Mouse (Mus musculus): Measurements from ENCODE around the gene Vcl. TPM values are rescaled to one million over a fixed set of nuclear protein-coding genes. Genes with fewer than 3 reads are reported as not detected.

The Vcl gene
- total and polyA plus RNA-seq, 3 experiments: 2.1 to 4.6 (median 4.5) TPM

Other genes starting within 250 kb of the Vcl start
- gene Fut11, start 234.4 kb upstream of the Vcl start, total RNA-seq (2012; rRNA removed): 2.6 and 2.9 TPM in 2 replicates
- gene Fut11, start 234.4 kb upstream of the Vcl start, total RNA-seq (2014; rRNA removed): 3.5 and 3.7 TPM in 2 replicates
- 3.8 and 4.0 TPM in 2 replicates for gene Fut11, start 234.4 kb upstream of the Vcl start, polyA plus RNA-seq (2012; ENCODE audit: insufficient read length, low read depth)
- 184 and 191 TPM in 2 replicates for gene Chchd1, start 226.4 kb upstream of the Vcl start, total RNA-seq (2012; rRNA removed)
- 391 and 402 TPM in 2 replicates for gene Chchd1, start 226.4 kb upstream of the Vcl start, total RNA-seq (2014; rRNA removed)
- 157 and 166 TPM in 2 replicates for gene Chchd1, start 226.4 kb upstream of the Vcl start, polyA plus RNA-seq (2012; ENCODE audit: insufficient read length, low read depth)
- gene Zswim8, start 221.8 kb upstream of the Vcl start, total RNA-seq (2012; rRNA removed): 22.6 and 22.8 TPM in 2 replicates
- 8.7 and 9.5 TPM in 2 replicates for gene Zswim8, start 221.8 kb upstream of the Vcl start, total RNA-seq (2014; rRNA removed)
- gene Zswim8, start 221.8 kb upstream of the Vcl start, polyA plus RNA-seq (2012; ENCODE audit: insufficient read length, low read depth): 33.9 and 39.6 TPM in 2 replicates
- 17.8 and 21.1 TPM in 2 replicates for gene Ndst2, start 194.8 kb upstream of the Vcl start, total RNA-seq (2012; rRNA removed)
- gene Ndst2, start 194.8 kb upstream of the Vcl start, total RNA-seq (2014; rRNA removed): 9.9 and 11.4 TPM in 2 replicates
- gene Ndst2, start 194.8 kb upstream of the Vcl start, polyA plus RNA-seq (2012; ENCODE audit: insufficient read length, low read depth): 18.0 and 20.2 TPM in 2 replicates
- 18.5 and 19.8 TPM in 2 replicates for gene Camk2g, start 135.3 kb upstream of the Vcl start, total RNA-seq (2012; rRNA removed)
- gene Camk2g, start 135.3 kb upstream of the Vcl start, total RNA-seq (2014; rRNA removed): 15.7 and 17.1 TPM in 2 replicates
- 33.1 and 34.7 TPM in 2 replicates for gene Camk2g, start 135.3 kb upstream of the Vcl start, polyA plus RNA-seq (2012; ENCODE audit: insufficient read length, low read depth)
- gene Plau, start 92.7 kb upstream of the Vcl start, total RNA-seq (2012; rRNA removed): 2.4 and 3.2 TPM in 2 replicates
- 1.4 and 1.8 TPM in 2 replicates for gene Plau, start 92.7 kb upstream of the Vcl start, total RNA-seq (2014; rRNA removed)
- gene Plau, start 92.7 kb upstream of the Vcl start, polyA plus RNA-seq (2012; ENCODE audit: insufficient read length, low read depth): 2.8 TPM in 2 replicates
- gene Ap3m1, start 123.1 kb downstream of the Vcl start, total RNA-seq (2012; rRNA removed): 32.6 and 38.7 TPM in 2 replicates
- gene Ap3m1, start 123.1 kb downstream of the Vcl start, total RNA-seq (2014; rRNA removed): 73.4 and 78.3 TPM in 2 replicates
- 60.3 and 61.7 TPM in 2 replicates for gene Ap3m1, start 123.1 kb downstream of the Vcl start, polyA plus RNA-seq (2012; ENCODE audit: insufficient read length, low read depth)
- gene Adk, start 123.2 kb downstream of the Vcl start, total RNA-seq (2012; rRNA removed): 59.0 and 84.9 TPM in 2 replicates
- gene Adk, start 123.2 kb downstream of the Vcl start, total RNA-seq (2014; rRNA removed): 123 and 129 TPM in 2 replicates
- gene Adk, start 123.2 kb downstream of the Vcl start, polyA plus RNA-seq (2012; ENCODE audit: insufficient read length, low read depth): 47.9 and 58.8 TPM in 2 replicates

Measured in CH12.LX (cell line).